In the genomic region with DNA sequence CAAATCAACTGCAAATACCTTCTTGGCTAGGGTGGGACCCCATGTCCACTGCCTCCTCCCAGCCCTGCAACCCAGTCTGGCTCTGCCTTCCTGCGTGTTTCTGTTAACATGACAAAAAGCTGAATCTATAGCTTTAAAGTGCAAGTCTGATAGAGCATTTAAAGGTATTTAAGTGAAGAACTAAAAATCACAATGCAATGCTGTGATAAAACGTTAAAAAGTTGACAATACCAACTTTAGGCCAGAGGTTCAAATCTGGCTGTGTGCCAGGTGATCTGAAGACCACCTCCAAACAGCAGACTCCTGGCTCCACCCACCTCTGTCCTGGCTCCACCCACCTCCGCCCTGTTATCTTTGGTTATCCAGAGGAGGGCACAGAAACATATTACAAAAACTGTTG, we compare ENCODE assay signal across 20 mouse cellular contexts.
DNase-seq lines count a peak whose midpoint lies in the region; TF ChIP-seq lines count a peak whose summit lies in the region.
"Had no signal": no experiment of that assay in that cellular context is flagged by ENCODE, and none has a peak within 500 bp of the region (broad histone marks: within the 10 kb centered on the region; RNA-seq: fewer than 3 reads in every experiment).

No protein-coding gene starts in this region.

- no peaks in the 10 kb centered on the region for H3K9me3 ChIP-seq in MEL (replicated peaks; ENCODE audit: insufficient read depth, low read length)
- H3K9me3 ChIP-seq: embryonic facial prominence, embryonic 15.5 days; forebrain, embryonic 10.5 days; heart, embryonic 12.5 days; hindbrain, embryonic 10.5 days; hindbrain, embryonic 15.5 days had no signal

- no peak for TF ChIP-seq EP300 in MEL (IDR thresholded peaks at IDR 0.05; ENCODE audit: low read depth in 1 of 2, low read length in 2 of 2)

- H3K27me3 ChIP-seq in MEL (ENCODE audit: control insufficient read depth in 1 of 2, insufficient read depth in 2 of 2, low read length in 2 of 2), result no peaks in the 10 kb centered on the region
- H3K27me3 ChIP-seq: embryonic facial prominence, embryonic 15.5 days; heart, embryonic 12.5 days; hindbrain, embryonic 15.5 days; Patski had no signal

- H3K27ac ChIP-seq in MEL (ENCODE audit: control insufficient read depth, low read depth, low read length), result no peak overlapping the region
- H3K27ac ChIP-seq: embryonic facial prominence, embryonic 15.5 days; forebrain, embryonic 10.5 days; gastrocnemius, adult 2 months; hindbrain, embryonic 10.5 days; hindbrain, embryonic 15.5 days had no signal

- peak; percentile 3 for DNase-seq in lung, postnatal 10 days
- no peak for DNase-seq in lung, postnatal 4 days
- DNase-seq in MEL (ENCODE audit: low read depth, low spot score) (peak; percentile 16), ZHBTc4 (ENCODE audit: low read depth, low spot score) (peak; percentile 90), adipocyte (ENCODE audit: low spot score) (no peak)
- DNase-seq in layer of hippocampus, postnatal 25 days (ENCODE audit: extremely low spot score in 1 of 2, low spot score in 1 of 2), result no peak
- DNase-seq: adrenal gland, postnatal 25 days; cerebellum, adult 11 months; cerebellum, adult 8-10 months; cerebellum, postnatal 14 days; embryo, embryonic 11 days; gastrocnemius, adult 2 months; gastrocnemius, postnatal 25 days had no signal

- TF ChIP-seq RAD21 in MEL (IDR thresholded peaks at IDR 0.05; ENCODE audit: low read depth, low read length), result no peak

- peaks cover 0 to 17% of the 10 kb centered on the region in 2 experiments; a peak in 2 of 4 replicates for H3K36me3 ChIP-seq in MEL (ENCODE audit: control insufficient read depth in 1 of 2, insufficient read depth in 2 of 2, low read length in 2 of 2)
- H3K36me3 ChIP-seq: embryonic facial prominence, embryonic 15.5 days; forebrain, embryonic 10.5 days; heart, embryonic 12.5 days; hindbrain, embryonic 10.5 days; hindbrain, embryonic 15.5 days had no signal

- H3K4me3 ChIP-seq in MEL (ENCODE audit: control insufficient read depth in 1 of 2, insufficient read depth in 1 of 2, low read depth in 2 of 2, low read length in 2 of 2), result no peak overlapping the region
- H3K4me3 ChIP-seq: embryonic facial prominence, embryonic 15.5 days; erythroblast, embryonic 14.5 days; forebrain, embryonic 10.5 days; gastrocnemius, adult 2 months; heart, embryonic 12.5 days; hindbrain, embryonic 10.5 days; hindbrain, embryonic 15.5 days had no signal

- no peaks in the 10 kb centered on the region for H3K79me2 ChIP-seq in MEL (ENCODE audit: control insufficient read depth, insufficient read depth, low read length, poor library complexity)

- TF ChIP-seq POLR2A in MEL (IDR thresholded peaks at IDR 0.05; ENCODE audit: control insufficient read depth in 1 of 2, insufficient read depth in 1 of 2, low read depth in 1 of 2, low read length in 2 of 2, poor library complexity in 1 of 2), result no peak

- no peak for TF ChIP-seq CTCF in MEL (IDR thresholded peaks at IDR 0.05 in 2 of 3, conservative IDR thresholded peaks at IDR 0.05 in 1 of 3; ENCODE audit: control insufficient read depth in 1 of 3, insufficient read depth in 1 of 3, low read depth in 2 of 3, low read length in 3 of 3, poor library complexity in 1 of 3, severe bottlenecking in 1 of 3)

- peaks cover 3 to 8% of the 10 kb centered on the region in 2 experiments for H3K4me1 ChIP-seq in MEL (ENCODE audit: control insufficient read depth in 1 of 2, insufficient read depth in 2 of 2, low read length in 2 of 2)
- H3K4me1 ChIP-seq: embryonic facial prominence, embryonic 15.5 days; forebrain, embryonic 10.5 days; heart, embryonic 12.5 days; hindbrain, embryonic 10.5 days; hindbrain, embryonic 15.5 days had no signal

- no peak overlapping the region for H3K9ac ChIP-seq in MEL (ENCODE audit: control insufficient read depth, low read depth, low read length, poor library complexity, severe bottlenecking)
- H3K9ac ChIP-seq: embryonic facial prominence, embryonic 15.5 days; heart, embryonic 12.5 days; hindbrain, embryonic 15.5 days had no signal

TF ChIP-seq in MEL, 35 proteins besides CTCF, POLR2A, EP300 and RAD21:
- TF ChIP-seq USF1 (IDR thresholded peaks at IDR 0.05; ENCODE audit: low read depth, low read length) (no peak), HCFC1 (IDR thresholded peaks at IDR 0.05; ENCODE audit: low read depth, low read length) (no peak), TCF12 (IDR thresholded peaks at IDR 0.05; ENCODE audit: low read depth, low read length) (no peak), RCOR1 (IDR thresholded peaks at IDR 0.05; ENCODE audit: low read depth, low read length) (no peak), MYB (IDR thresholded peaks at IDR 0.05; ENCODE audit: low read depth, low read length) (no peak), CHD2 (IDR thresholded peaks at IDR 0.05; ENCODE audit: low read length) (no peak), MAX (IDR thresholded peaks at IDR 0.05; ENCODE audit: low read length) (no peak), MXI1 (IDR thresholded peaks at IDR 0.05; ENCODE audit: low read depth, low read length) (no peak), SIN3A (IDR thresholded peaks at IDR 0.05; ENCODE audit: low read length) (no peak), BHLHE40 (IDR thresholded peaks at IDR 0.05; ENCODE audit: borderline replicate concordance, low read depth, low read length) (no peak), ZNF384 (IDR thresholded peaks at IDR 0.05; ENCODE audit: low read depth, low read length) (no peak), E2F4 (IDR thresholded peaks at IDR 0.05; ENCODE audit: borderline replicate concordance, low read depth, low read length) (no peak), MEF2A (IDR thresholded peaks at IDR 0.05; ENCODE audit: extremely low read depth, insufficient replicate concordance, low read depth, low read length, poor library complexity, severe bottlenecking) (no peak), NELFE (IDR thresholded peaks at IDR 0.05; ENCODE audit: low read depth, low read length) (no peak), POLR2AphosphoS5 (IDR thresholded peaks at IDR 0.05; ENCODE audit: borderline replicate concordance, low read depth, low read length) (no peak), UBTF (IDR thresholded peaks at IDR 0.05; ENCODE audit: borderline replicate concordance, insufficient read depth, low read depth, low read length) (no peak), POLR2AphosphoS2 (IDR thresholded peaks at IDR 0.05; ENCODE audit: low read length) (no peak), ZC3H11A (IDR thresholded peaks at IDR 0.05; ENCODE audit: low read depth, low read length) (no peak), GATA1 (IDR thresholded peaks at IDR 0.05; ENCODE audit: low read depth, low read length) (no peak), MYC (IDR thresholded peaks at IDR 0.05; ENCODE audit: low read depth, low read length) (no peak)

Comparison
In these comparisons a context has a peak if more than half of its experiments do, and no peak if none do; other contexts are left out.
1. DNase-seq: peak in lung, postnatal 10 days (single experiment), MEL (single experiment) and ZHBTc4 (single experiment); none in lung, postnatal 4 days (0 of 2), layer of hippocampus, postnatal 25 days (0 of 2) and adipocyte (single experiment).